Mouse (Mus musculus) erythroblast, embryonic 14.5 days (primary cell): Measurements from ENCODE around the gene Trmt112. TPM values are rescaled to one million over a fixed set of nuclear protein-coding genes. Genes with fewer than 3 reads are reported as not detected.

Experiments used
- H3K27me3 ChIP-seq: 2 replicates; pipeline ENCODE4 v1.6.1; 2012; ENCODE audit warnings: inconsistent platforms; ENCODE audit not compliant: control insufficient read depth
- H3K36me3 ChIP-seq: 2 replicates; pipeline ENCODE4 v1.6.1; 2012; ENCODE audit warnings: mild to moderate bottlenecking, inconsistent platforms; ENCODE audit not compliant: control insufficient read depth
- H3K4me1 ChIP-seq: 2 replicates; pipeline ENCODE4 v1.6.1; 2012; ENCODE audit warnings: inconsistent platforms; ENCODE audit not compliant: control insufficient read depth
- H3K4me3 ChIP-seq: replicated peaks from 2 replicates; pipeline ENCODE3; 2012; ENCODE audit warnings: moderate library complexity, mild to moderate bottlenecking, inconsistent platforms
- H3K9me3 ChIP-seq: 2 replicates; pipeline ENCODE4 v1.6.1; 2012; ENCODE audit warnings: low read length, inconsistent platforms, mixed read lengths; ENCODE audit not compliant: control insufficient read depth
- GATA1 ChIP-seq: IDR thresholded peaks from 2 replicates; pipeline ENCODE4 v1.6.1; 2012; ENCODE audit warnings: low read length, inconsistent platforms, mixed read lengths
- TAL1 ChIP-seq: IDR thresholded peaks from 3 replicates; pipeline ENCODE4 v1.6.1; 2012; ENCODE audit warnings: low read length, inconsistent platforms, mixed read lengths
- polyA plus RNA-seq: library from polyadenylated mRNA; stranded (reverse); fragments of >175 nt; gene quantifications from 2 replicates; pipeline ENCODE4 v1.2.3, GENCODE M21; 2012

Trmt112 gene
- polyA plus RNA-seq, 1 experiment = 8.3 TPM

- TF ChIP-seq GATA1 (no peak), TAL1 (no peak)
- Histone ChIP-seq H3K36me3 (peaks cover 37% of the 10 kb centered on the region), H3K27me3 (no peaks in the 10 kb centered on the region), H3K4me1 (peaks cover 43% of the 10 kb centered on the region), H3K4me3 (no peak overlapping the region), H3K9me3 (no peaks in the 10 kb centered on the region)
These were observed 5.0 kb downstream of the Trmt112 start for GRCm38 (mm10) chr19:6914540-6914939.

- no peaks in the 10 kb centered on the region for H3K27me3 ChIP-seq
- H3K9me3 ChIP-seq = no peaks in the 10 kb centered on the region
- H3K4me1 ChIP-seq = peaks cover 49% of the 10 kb centered on the region
- H3K36me3 ChIP-seq = peaks cover 40% of the 10 kb centered on the region
- TF ChIP-seq GATA1 = 0 out of 2 replicates have a peak, but pooled peaks have one; percentile 15
- TF ChIP-seq TAL1 = no peak
- no peak overlapping the region for H3K4me3 ChIP-seq
These were observed 5.8 kb downstream of the Trmt112 start for GRCm38 (mm10) chr19:6915276-6915675.

- Histone ChIP-seq H3K27me3 (no peaks in the 10 kb centered on the region), H3K4me3 (no peak overlapping the region), H3K4me1 (peaks cover 49% of the 10 kb centered on the region), H3K9me3 (no peaks in the 10 kb centered on the region), H3K36me3 (peaks cover 34% of the 10 kb centered on the region)
- TF ChIP-seq GATA1 = no peak
- no peak for TF ChIP-seq TAL1
These were observed 7.0 kb downstream of the Trmt112 start for GRCm38 (mm10) chr19:6916496-6916895.

- H3K9me3 ChIP-seq = no peaks in the 10 kb centered on the region
- no peak overlapping the region for H3K4me3 ChIP-seq
- peaks cover 59% of the 10 kb centered on the region for H3K4me1 ChIP-seq
- H3K27me3 ChIP-seq = peaks cover 6% of the 10 kb centered on the region
- no peak for TF ChIP-seq TAL1
- TF ChIP-seq GATA1 = no peak
- H3K36me3 ChIP-seq = peaks cover 16% of the 10 kb centered on the region
These were observed 8.8 kb downstream of the Trmt112 start for GRCm38 (mm10) chr19:6918321-6918720.

GRCm38 (mm10) chr19:6919431-6919830 lies 9.9 kb downstream of the Trmt112 start:
- Histone ChIP-seq H3K4me3 (no peak overlapping the region), H3K4me1 (peaks cover 53% of the 10 kb centered on the region), H3K9me3 (no peaks in the 10 kb centered on the region), H3K36me3 (peaks cover 5% of the 10 kb centered on the region), H3K27me3 (peaks cover 17% of the 10 kb centered on the region)
- TF ChIP-seq GATA1 (no peak), TAL1 (no peak)

- Histone ChIP-seq H3K4me3 (peak overlapping the region; percentile 75), H3K27me3 (peaks cover 24% of the 10 kb centered on the region), H3K4me1 (peaks cover 56% of the 10 kb centered on the region), H3K9me3 (no peaks in the 10 kb centered on the region; the same call in 1 of the 2 replicates), H3K36me3 (peaks cover 5% of the 10 kb centered on the region)
- TF ChIP-seq GATA1 = no peak
- no peak for TF ChIP-seq TAL1
These were observed 10.6 kb downstream of the Trmt112 start for GRCm38 (mm10) chr19:6919876-6920740.

- Histone ChIP-seq H3K27me3 (peaks cover 33% of the 10 kb centered on the region), H3K9me3 (peaks cover 5% of the 10 kb centered on the region), H3K4me1 (peaks cover 53% of the 10 kb centered on the region), H3K36me3 (peaks cover 5% of the 10 kb centered on the region), H3K4me3 (peak overlapping the region; percentile 75)
- TF ChIP-seq TAL1 (no peak), GATA1 (no peak)
These were observed 11.5 kb downstream of the Trmt112 start for GRCm38 (mm10) chr19:6920741-6921636.

GRCm38 (mm10) chr19:6921647-6922567 lies 12.4 kb downstream of the Trmt112 start, which contains the start of gene Esrra:
Gene Esrra, minus strand, starts transcription at chr19:6921813.
- H3K27me3 ChIP-seq = peaks cover 42% of the 10 kb centered on the region

More at GRCm38 (mm10) chr19:6921647-6922567, 12.4 kb downstream of the Trmt112 start, which contains the start of gene Esrra:
- peaks cover 10% of the 10 kb centered on the region for H3K9me3 ChIP-seq
- peak within 1 kb of the TSS; percentile 75 for H3K4me3 ChIP-seq
- H3K36me3 ChIP-seq = peaks cover 3% of the 10 kb centered on the region
- H3K4me1 ChIP-seq = peaks cover 52% of the 10 kb centered on the region
- TF ChIP-seq GATA1 = no peak
- no peak for TF ChIP-seq TAL1
